Mouse (Mus musculus): ENCODE measurements around the gene Bcas1. TPM values are rescaled to one million over a fixed set of nuclear protein-coding genes. Genes with fewer than 3 reads are reported as not detected.

The Bcas1 gene
- polyA plus RNA-seq (2012; rRNA removed; ENCODE audit: low replicate concordance): 2.0 and 2.7 TPM in 2 replicates

GRCm38 (mm10) chr2:170427704-170428103, at the start of gene Bcas1:
Gene Bcas1 (minus strand): TSS chr2:170427845.

Other genes with a start within 250 kb of the Bcas1 start
- 3.7 and 5.4 TPM in 2 replicates for gene Pfdn4, start 68.6 kb upstream of the Bcas1 start, polyA plus RNA-seq (2012; rRNA removed; ENCODE audit: low replicate concordance)
- not detected in 2 replicates for gene Cyp24a1, start 69.3 kb upstream of the Bcas1 start, polyA plus RNA-seq (2012; rRNA removed; ENCODE audit: low replicate concordance)
- not detected in 2 replicates for gene 4930470P17Rik, start 174.2 kb upstream of the Bcas1 start, polyA plus RNA-seq (2012; rRNA removed; ENCODE audit: low replicate concordance)